Mouse (Mus musculus) ES-E14 (cell line): ENCODE data around the gene Man2b2. TPM values are rescaled to one million over a fixed set of nuclear protein-coding genes. Genes with fewer than 3 reads are reported as not detected.

ENCODE experiments used
- DNase-seq: peaks from one replicate; pipeline ENCODE4 v3.0.0-alpha.2; 2013; ENCODE audit warnings: low read depth, low spot score
- H3K27ac ChIP-seq: 2 replicates; pipeline ENCODE4 v1.5.1; 2012; ENCODE audit warnings: low read depth, mild to moderate bottlenecking, low read length, moderate library complexity, mixed read lengths; ENCODE audit not compliant: poor library complexity, insufficient read depth, severe bottlenecking
- H3K36me3 ChIP-seq: 2 replicates; pipeline ENCODE4 v1.6.1; 2012; ENCODE audit warnings: mild to moderate bottlenecking, low read length, moderate library complexity, mixed read lengths; ENCODE audit not compliant: control insufficient read depth, poor library complexity, insufficient read depth, severe bottlenecking
- H3K4me1 ChIP-seq, 2 experiments: fragments of 150-350 bp in 1 of 2; sonication (generic) in 1 of 2; 2 replicates each; pipeline ENCODE4 v1.6.1; 2012; ENCODE audit warnings: low read length in 2 of 2, mild to moderate bottlenecking in 1 of 2, mixed read lengths in 1 of 2; ENCODE audit not compliant: control insufficient read depth in 2 of 2, insufficient read depth in 2 of 2, poor library complexity in 1 of 2
- H3K4me3 ChIP-seq, 2 experiments: fragments of 150-350 bp in 1 of 2; sonication (generic) in 1 of 2; 2 replicates each; pipeline ENCODE4 v1.5.1; 2012; ENCODE audit warnings: low read length in 2 of 2, low read depth in 1 of 2, mild to moderate bottlenecking in 1 of 2, mixed read lengths in 1 of 2; ENCODE audit not compliant: insufficient read depth in 1 of 2, poor library complexity in 1 of 2, severe bottlenecking in 1 of 2
- H3K9ac ChIP-seq: 2 replicates; pipeline ENCODE4 v1.6.1; 2012; ENCODE audit warnings: low read depth, mild to moderate bottlenecking, low read length, mixed read lengths; ENCODE audit not compliant: poor library complexity, insufficient read depth, severe bottlenecking
- H3K9me3 ChIP-seq: fragments of 150-350 bp; sonication (generic); 2 replicates; pipeline ENCODE4 v1.6.1; 2012; ENCODE audit warnings: low read depth, mild to moderate bottlenecking, low read length; ENCODE audit not compliant: control insufficient read depth, insufficient read depth
- CHD2 ChIP-seq: IDR thresholded peaks from 2 replicates; pipeline ENCODE4 v1.6.1; 2014; ENCODE audit warnings: mild to moderate bottlenecking, low read depth, low read length, inconsistent platforms
- HCFC1 ChIP-seq: IDR thresholded peaks from 2 replicates; pipeline ENCODE4 v1.6.1; 2012; ENCODE audit warnings: low read length, inconsistent platforms, borderline replicate concordance; ENCODE audit not compliant: insufficient read depth
- MAFK ChIP-seq: IDR thresholded peaks from 2 replicates; pipeline ENCODE4 v1.6.1; 2014; ENCODE audit warnings: mild to moderate bottlenecking, low read depth, low read length, inconsistent platforms; ENCODE audit not compliant: insufficient read depth
- ZC3H11A ChIP-seq: IDR thresholded peaks from 2 replicates; pipeline ENCODE4 v1.6.1; 2012; ENCODE audit warnings: low read depth, mild to moderate bottlenecking, inconsistent platforms, low read length, borderline replicate concordance
- ZNF384 ChIP-seq: IDR thresholded peaks from 2 replicates; pipeline ENCODE4 v1.6.1; 2012; ENCODE audit warnings: low read depth, low read length, inconsistent platforms
- in situ Hi-C, 2 experiments: fragments of 600-800 bp; cut with MboI; formaldehyde crosslinking; loops; one replicate each; pipeline ENCODE4 v1.15.1; 2025; ENCODE audit warnings: low sequenced_read_pairs in 2 of 2, inconsistent platforms in 1 of 2; ENCODE audit not compliant: unreplicated experiment in 2 of 2
- total RNA-seq: library from RNA; depleted of rRNA; stranded (reverse); fragments of 300-350 nt; gene quantifications from 2 replicates; pipeline ENCODE4 v1.2.3, GENCODE M21; 2012

The Man2b2 gene
- total RNA-seq, 1 experiment = 11.6 TPM

DNA sequence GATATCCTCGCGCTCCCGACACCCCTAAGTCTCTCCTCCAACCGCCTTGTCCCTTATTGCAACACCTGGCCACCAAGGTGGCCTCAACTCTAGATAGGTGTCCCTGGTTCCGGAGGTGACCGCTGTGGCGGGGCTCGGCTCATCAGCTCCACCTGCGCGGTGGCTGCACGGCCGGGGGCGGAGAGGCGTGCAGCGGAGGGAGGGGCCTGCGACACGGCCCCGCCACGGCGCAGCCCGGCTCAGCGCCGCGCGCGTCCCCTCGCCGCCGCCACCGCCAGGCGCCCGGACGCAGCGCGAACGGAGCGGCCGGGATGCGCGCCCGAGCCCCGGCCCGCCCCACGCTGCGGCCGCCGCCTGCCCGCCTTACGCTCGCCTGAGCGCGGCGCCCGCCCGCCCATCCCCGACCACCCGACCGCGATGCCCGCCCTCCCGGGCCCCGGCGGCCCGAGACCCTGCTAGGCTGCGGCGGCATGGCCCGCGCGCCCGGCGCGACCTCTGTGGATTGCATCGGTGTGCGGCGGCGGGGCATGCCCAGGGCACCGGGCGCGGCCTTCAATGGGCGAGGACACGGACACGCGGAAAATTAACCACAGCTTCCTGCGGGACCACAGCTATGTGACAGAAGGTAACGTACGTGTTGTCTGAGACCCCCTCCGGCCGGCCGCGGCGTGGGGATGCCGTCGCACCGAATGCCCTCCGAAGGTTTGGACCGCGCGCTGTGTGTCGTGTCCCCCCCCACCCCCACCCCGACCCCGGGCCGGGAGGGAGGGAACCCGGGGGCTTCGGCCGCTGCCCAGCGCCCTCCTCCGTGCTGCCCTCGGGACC, 38.0 kb upstream of the Man2b2 start, which contains the start of gene Ppp2r2c:
Gene Ppp2r2c, plus strand, starts transcription at position 248 of the 825 bp plus-strand sequence.
- Histone ChIP-seq H3K36me3 (no peaks in the 10 kb centered on the region), H3K4me1 (peaks cover 0 to 2% of the 10 kb centered on the region in 2 experiments; a peak in 1 of 4 replicates), H3K9me3 (no peaks in the 10 kb centered on the region), H3K27ac (no peak within 1 kb of the TSS), H3K9ac (peak within 1 kb of the TSS; percentile 54), H3K4me3 (peak within 1 kb of the TSS; percentile 72 to 74)
- TF ChIP-seq CHD2 (no peak), HCFC1 (no peak), ZC3H11A (no peak), MAFK (no peak), ZNF384 (no peak)
- no peak for DNase-seq
- in situ Hi-C loops = no loop called here

DNA sequence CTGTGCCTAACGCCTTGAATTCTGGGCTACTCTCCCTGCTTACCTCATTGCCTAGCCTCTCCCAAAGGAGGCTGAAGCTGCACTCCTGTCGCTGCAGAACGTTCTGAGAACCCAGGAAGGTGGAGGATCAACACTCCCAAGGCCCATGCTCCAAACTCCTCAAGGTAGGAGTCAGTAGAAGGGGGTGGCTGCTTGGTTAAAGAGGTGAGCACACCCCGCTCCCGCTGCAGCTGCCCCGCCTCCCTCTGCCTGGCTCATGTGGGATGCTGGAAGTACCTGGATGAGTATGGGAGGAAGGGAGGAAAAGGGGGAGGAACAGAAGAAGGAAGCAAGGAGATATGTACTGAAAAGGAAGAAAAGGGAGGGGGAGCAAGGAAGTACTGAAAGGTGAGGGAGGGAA, 37.1 kb upstream of the Man2b2 start:
- no peaks in the 10 kb centered on the region for H3K36me3 ChIP-seq
- peaks cover 0 to 2% of the 10 kb centered on the region in 2 experiments; a peak in 1 of 4 replicates for H3K4me1 ChIP-seq
- no peak overlapping the region for H3K9ac ChIP-seq
- H3K9me3 ChIP-seq = no peaks in the 10 kb centered on the region
- H3K4me3 ChIP-seq = no peak overlapping the region
- no peak for DNase-seq
- TF ChIP-seq ZC3H11A = no peak
- no peak for TF ChIP-seq CHD2
- no peak for TF ChIP-seq MAFK
- no peak for TF ChIP-seq ZNF384
- no peak for TF ChIP-seq HCFC1
- no peak overlapping the region for H3K27ac ChIP-seq
- in situ Hi-C loops = no loop called here

DNA sequence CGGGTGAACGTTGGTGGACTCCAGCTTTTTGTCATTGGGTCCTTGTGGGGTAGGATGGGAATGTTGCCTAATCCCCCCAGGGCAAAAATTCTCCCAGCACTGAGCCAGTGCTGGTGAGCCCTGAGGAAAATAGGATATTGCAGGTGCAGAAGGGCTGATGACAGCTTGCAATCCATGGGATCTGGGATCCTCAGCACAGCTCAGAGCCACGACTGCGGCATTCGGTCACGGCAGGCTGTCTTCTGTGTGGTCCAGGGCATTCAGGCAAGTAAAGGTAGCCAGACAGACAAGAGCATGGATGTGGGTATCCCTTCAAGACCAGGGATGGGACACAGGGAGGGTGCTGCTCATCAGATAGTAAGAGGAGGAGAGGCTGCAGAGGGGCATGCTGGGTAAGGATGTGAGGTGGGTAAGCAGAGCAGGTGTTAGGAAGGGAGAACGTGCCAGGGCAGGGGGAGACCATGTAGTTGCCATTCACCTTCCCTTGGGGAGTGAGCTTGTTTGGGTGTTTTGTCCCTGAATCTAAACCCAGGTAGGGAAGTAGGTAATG, 36.3 kb upstream of the Man2b2 start:
- in situ Hi-C loops = no loop called here
- Histone ChIP-seq H3K36me3 (no peaks in the 10 kb centered on the region), H3K4me3 (no peak overlapping the region), H3K27ac (no peak overlapping the region), H3K9me3 (no peaks in the 10 kb centered on the region), H3K9ac (no peak overlapping the region), H3K4me1 (peaks cover 0 to 2% of the 10 kb centered on the region in 2 experiments; a peak in 1 of 4 replicates)
- DNase-seq = no peak
- TF ChIP-seq CHD2 (no peak), MAFK (no peak), ZNF384 (no peak), ZC3H11A (no peak), HCFC1 (no peak)

DNA sequence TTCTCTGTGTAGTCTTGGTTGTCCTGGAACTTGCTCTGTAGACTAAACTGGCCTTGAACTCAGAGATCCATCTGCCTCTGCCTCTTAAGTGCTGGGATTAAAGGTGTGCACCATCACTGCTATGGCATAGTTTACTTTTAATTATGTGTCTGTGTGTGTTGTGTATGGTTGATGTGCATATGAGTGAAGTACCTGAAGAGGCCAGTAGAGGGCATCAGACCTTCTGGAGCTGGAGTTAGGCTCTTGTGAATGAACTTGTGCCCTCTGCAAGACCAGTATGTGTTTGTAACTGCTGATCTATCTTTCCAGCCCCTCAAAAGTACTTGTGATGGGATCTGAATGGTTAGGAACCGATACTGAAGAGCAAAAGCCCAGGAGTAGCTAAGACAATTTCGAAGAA, 30.6 kb upstream of the Man2b2 start:
- Histone ChIP-seq H3K27ac (no peak overlapping the region), H3K36me3 (no peaks in the 10 kb centered on the region), H3K4me1 (no peaks in the 10 kb centered on the region), H3K9ac (no peak overlapping the region), H3K9me3 (no peaks in the 10 kb centered on the region), H3K4me3 (no peak overlapping the region)
- TF ChIP-seq ZC3H11A = no peak
- no peak for TF ChIP-seq HCFC1
- no peak for TF ChIP-seq ZNF384
- DNase-seq = no peak
- in situ Hi-C loops = no loop called here
